Mouse (Mus musculus) ES-E14 (cell line): ENCODE data around the gene Gdf15. TPM values are rescaled to one million over a fixed set of nuclear protein-coding genes. Genes with fewer than 3 reads are reported as not detected.

Source experiments
- DNase-seq: peaks from one replicate; pipeline ENCODE4 v3.0.0-alpha.2; 2013; ENCODE audit warnings: low read depth, low spot score
- H3K27ac ChIP-seq: 2 replicates; pipeline ENCODE4 v1.5.1; 2012; ENCODE audit warnings: low read depth, mild to moderate bottlenecking, low read length, moderate library complexity, mixed read lengths; ENCODE audit not compliant: poor library complexity, insufficient read depth, severe bottlenecking
- H3K36me3 ChIP-seq: 2 replicates; pipeline ENCODE4 v1.6.1; 2012; ENCODE audit warnings: mild to moderate bottlenecking, low read length, moderate library complexity, mixed read lengths; ENCODE audit not compliant: control insufficient read depth, poor library complexity, insufficient read depth, severe bottlenecking
- H3K4me1 ChIP-seq, 2 experiments: fragments of 150-350 bp in 1 of 2; sonication (generic) in 1 of 2; 2 replicates each; pipeline ENCODE4 v1.6.1; 2012; ENCODE audit warnings: low read length in 2 of 2, mild to moderate bottlenecking in 1 of 2, mixed read lengths in 1 of 2; ENCODE audit not compliant: control insufficient read depth in 2 of 2, insufficient read depth in 2 of 2, poor library complexity in 1 of 2
- H3K4me3 ChIP-seq, 2 experiments: fragments of 150-350 bp in 1 of 2; sonication (generic) in 1 of 2; 2 replicates each; pipeline ENCODE4 v1.5.1; 2012; ENCODE audit warnings: low read length in 2 of 2, low read depth in 1 of 2, mild to moderate bottlenecking in 1 of 2, mixed read lengths in 1 of 2; ENCODE audit not compliant: insufficient read depth in 1 of 2, poor library complexity in 1 of 2, severe bottlenecking in 1 of 2
- H3K9ac ChIP-seq: 2 replicates; pipeline ENCODE4 v1.6.1; 2012; ENCODE audit warnings: low read depth, mild to moderate bottlenecking, low read length, mixed read lengths; ENCODE audit not compliant: poor library complexity, insufficient read depth, severe bottlenecking
- H3K9me3 ChIP-seq: fragments of 150-350 bp; sonication (generic); 2 replicates; pipeline ENCODE4 v1.6.1; 2012; ENCODE audit warnings: low read depth, mild to moderate bottlenecking, low read length; ENCODE audit not compliant: control insufficient read depth, insufficient read depth
- CHD2 ChIP-seq: IDR thresholded peaks from 2 replicates; pipeline ENCODE4 v1.6.1; 2014; ENCODE audit warnings: mild to moderate bottlenecking, low read depth, low read length, inconsistent platforms
- HCFC1 ChIP-seq: IDR thresholded peaks from 2 replicates; pipeline ENCODE4 v1.6.1; 2012; ENCODE audit warnings: low read length, inconsistent platforms, borderline replicate concordance; ENCODE audit not compliant: insufficient read depth
- MAFK ChIP-seq: IDR thresholded peaks from 2 replicates; pipeline ENCODE4 v1.6.1; 2014; ENCODE audit warnings: mild to moderate bottlenecking, low read depth, low read length, inconsistent platforms; ENCODE audit not compliant: insufficient read depth
- ZC3H11A ChIP-seq: IDR thresholded peaks from 2 replicates; pipeline ENCODE4 v1.6.1; 2012; ENCODE audit warnings: low read depth, mild to moderate bottlenecking, inconsistent platforms, low read length, borderline replicate concordance
- ZNF384 ChIP-seq: IDR thresholded peaks from 2 replicates; pipeline ENCODE4 v1.6.1; 2012; ENCODE audit warnings: low read depth, low read length, inconsistent platforms
- in situ Hi-C, 2 experiments: fragments of 600-800 bp; cut with MboI; formaldehyde crosslinking; loops; one replicate each; pipeline ENCODE4 v1.15.1; 2025; ENCODE audit warnings: low sequenced_read_pairs in 2 of 2, inconsistent platforms in 1 of 2; ENCODE audit not compliant: unreplicated experiment in 2 of 2
- total RNA-seq: library from RNA; depleted of rRNA; stranded (reverse); fragments of 300-350 nt; gene quantifications from 2 replicates; pipeline ENCODE4 v1.2.3, GENCODE M21; 2012

Gdf15 gene
- total RNA-seq, 1 experiment = 7.0 TPM

DNA sequence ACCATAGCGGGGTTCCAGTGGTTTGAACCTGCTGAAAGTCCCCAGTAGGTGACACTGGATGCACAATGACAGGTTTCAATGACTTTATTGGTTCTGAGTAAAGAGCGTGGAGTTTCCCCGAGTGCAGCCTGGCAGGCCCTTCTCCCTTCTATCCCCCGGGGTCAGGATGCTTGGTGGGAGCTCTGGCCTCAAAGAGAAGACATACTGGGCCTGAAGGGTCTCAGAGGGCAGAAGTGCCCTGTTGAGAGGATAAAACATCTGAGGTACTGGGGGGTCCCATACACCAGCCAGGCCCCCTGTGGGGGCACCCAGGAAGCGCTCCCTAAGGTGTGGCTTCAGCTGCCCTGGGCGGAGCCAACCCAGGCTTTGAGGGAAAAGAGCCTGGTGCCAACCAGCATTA, 14.1 kb upstream of the Gdf15 start:
- Histone ChIP-seq H3K9ac (no peak overlapping the region; the same call in 1 of the 2 replicates), H3K36me3 (peaks cover 7% of the 10 kb centered on the region; the same call in 1 of the 2 replicates), H3K4me3 (no peak overlapping the region), H3K4me1 (peaks cover 19 to 48% of the 10 kb centered on the region in 2 experiments), H3K9me3 (no peaks in the 10 kb centered on the region), H3K27ac (peak overlapping the region; percentile 83)
- in situ Hi-C loops = no loop called here
- no peak for TF ChIP-seq ZNF384
- no peak for TF ChIP-seq MAFK
- TF ChIP-seq CHD2 = no peak
- TF ChIP-seq ZC3H11A = no peak
- TF ChIP-seq HCFC1 = no peak
- no peak for DNase-seq

DNA sequence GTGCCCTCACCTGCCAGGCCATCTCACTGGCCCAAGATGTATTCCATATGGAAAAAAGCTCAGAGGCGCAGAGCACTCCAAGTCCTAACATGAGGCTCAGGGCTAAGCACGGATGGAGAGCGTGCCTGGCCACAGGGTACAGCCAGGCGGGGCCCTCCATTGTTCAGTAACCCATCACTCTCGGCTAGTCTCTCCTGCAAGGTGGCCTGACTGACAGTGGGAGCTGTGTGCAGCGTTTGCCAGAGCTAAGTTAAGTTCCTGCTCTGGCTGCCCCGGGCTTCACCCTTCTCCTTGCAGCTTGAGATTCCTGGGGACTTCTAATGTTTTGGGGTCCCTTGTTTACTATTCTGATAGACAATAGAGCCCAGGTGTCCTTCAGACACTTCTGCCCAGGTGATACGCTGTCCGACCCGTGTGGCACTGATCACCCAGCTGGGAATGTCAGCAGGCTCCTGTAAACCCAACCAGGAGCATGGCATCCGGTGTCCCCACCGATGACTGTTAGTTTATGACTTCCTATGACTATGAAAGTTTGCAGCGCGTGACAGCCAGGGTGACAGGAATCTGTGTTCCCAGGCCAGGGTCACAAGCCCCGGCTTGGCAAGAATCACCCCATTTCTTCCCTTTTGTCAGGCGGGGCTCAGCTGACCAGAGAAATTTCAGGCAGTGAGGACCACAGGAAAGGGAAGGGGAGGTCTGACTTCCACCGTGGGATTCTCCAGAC, 13.4 kb upstream of the Gdf15 start:
- TF ChIP-seq ZNF384 (no peak), CHD2 (no peak), ZC3H11A (no peak), HCFC1 (no peak), MAFK (no peak)
- in situ Hi-C loops = no loop called here
- peaks cover 19 to 45% of the 10 kb centered on the region in 2 experiments for H3K4me1 ChIP-seq
- no peak overlapping the region for H3K4me3 ChIP-seq
- H3K9me3 ChIP-seq = no peaks in the 10 kb centered on the region
- H3K9ac ChIP-seq = no peak overlapping the region; the same call in 1 of the 2 replicates
- H3K27ac ChIP-seq = no peak overlapping the region
- DNase-seq = no peak
- H3K36me3 ChIP-seq = peaks cover 5% of the 10 kb centered on the region; the same call in 1 of the 2 replicates

DNA sequence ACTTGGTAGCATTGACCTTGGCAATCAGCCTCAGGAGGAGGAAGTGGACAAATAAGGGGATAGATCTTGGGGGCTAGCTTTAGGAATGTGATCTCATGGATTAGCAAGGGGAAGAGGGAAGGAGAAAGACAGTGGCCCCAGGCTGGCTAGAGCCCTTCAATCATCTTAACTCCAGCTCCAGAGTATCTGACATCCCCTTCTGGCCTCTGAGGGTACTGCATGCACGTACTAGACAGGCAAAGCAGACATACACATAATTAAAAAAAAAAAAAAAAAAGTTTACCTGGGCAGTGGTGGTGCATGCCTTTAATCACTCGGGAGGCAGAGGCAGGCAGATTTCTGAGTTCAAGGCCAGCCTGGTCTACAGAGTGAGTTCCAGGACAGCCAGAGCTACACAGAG, 11.8 kb upstream of the Gdf15 start:
- no peak overlapping the region for H3K4me3 ChIP-seq
- in situ Hi-C loops = no loop called here
- H3K27ac ChIP-seq = no peak overlapping the region
- no peaks in the 10 kb centered on the region for H3K9me3 ChIP-seq
- no peaks in the 10 kb centered on the region for H3K36me3 ChIP-seq
- TF ChIP-seq HCFC1 = no peak
- TF ChIP-seq CHD2 = no peak
- no peak for TF ChIP-seq MAFK
- TF ChIP-seq ZNF384 = peak; percentile 86
- peak; percentile 84 for DNase-seq
- no peak overlapping the region for H3K9ac ChIP-seq
- peaks cover 17 to 41% of the 10 kb centered on the region in 2 experiments for H3K4me1 ChIP-seq

DNA sequence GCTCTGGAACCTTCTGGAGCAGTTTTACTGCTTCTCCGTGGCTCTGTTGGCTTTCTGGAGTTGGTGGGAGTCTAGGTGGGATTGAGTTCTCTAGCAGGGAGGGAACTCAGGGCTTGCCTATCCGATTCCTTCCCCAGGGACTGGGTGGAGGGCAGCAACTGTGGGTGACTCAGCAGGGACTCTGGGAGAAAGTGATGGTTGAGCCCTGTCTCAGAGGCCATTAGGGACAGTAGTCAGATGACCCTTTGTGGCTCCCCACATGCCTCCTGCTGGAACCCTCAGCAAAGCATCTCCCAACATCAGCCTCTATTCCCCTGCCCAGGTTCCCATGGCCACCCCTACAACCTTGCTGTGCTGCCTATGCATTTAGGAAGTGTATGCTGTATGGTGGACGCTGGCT, 10.8 kb upstream of the Gdf15 start:
- TF ChIP-seq ZC3H11A = no peak
- no peak for TF ChIP-seq CHD2
- TF ChIP-seq MAFK = no peak
- TF ChIP-seq HCFC1 = no peak
- no peak for TF ChIP-seq ZNF384
- no peak for DNase-seq
- Histone ChIP-seq H3K27ac (no peak overlapping the region), H3K4me3 (no peak overlapping the region), H3K36me3 (no peaks in the 10 kb centered on the region), H3K4me1 (peaks cover 20 to 39% of the 10 kb centered on the region in 2 experiments), H3K9me3 (no peaks in the 10 kb centered on the region), H3K9ac (no peak overlapping the region)
- in situ Hi-C loops = no loop called here

DNA sequence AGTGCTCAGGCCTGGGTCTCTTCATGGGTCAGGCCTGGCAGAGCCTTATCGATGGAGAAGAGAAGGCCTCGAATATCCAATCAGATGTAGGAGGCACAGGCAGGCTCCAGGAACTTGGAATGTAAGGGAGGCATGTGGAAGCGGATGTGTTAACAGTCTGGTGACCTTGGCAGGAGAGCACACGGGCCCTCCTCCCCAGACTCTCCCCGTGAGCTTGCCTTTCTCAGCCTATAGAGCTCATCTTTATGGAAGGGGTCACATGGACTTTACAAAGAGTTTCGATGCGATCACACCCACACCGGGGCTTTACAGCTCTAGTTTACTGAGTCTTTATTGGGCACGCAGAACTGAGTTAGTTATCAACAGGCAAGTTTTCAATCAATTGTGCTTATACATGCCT, 6.5 kb upstream of the Gdf15 start:
- in situ Hi-C loops = no loop called here

More for the DNA sequence above, 6.5 kb upstream of the Gdf15 start:
- Histone ChIP-seq H3K9ac (no peak overlapping the region), H3K4me1 (peaks cover 13 to 23% of the 10 kb centered on the region in 2 experiments), H3K27ac (no peak overlapping the region), H3K36me3 (no peaks in the 10 kb centered on the region), H3K4me3 (no peak overlapping the region), H3K9me3 (no peaks in the 10 kb centered on the region)
- TF ChIP-seq ZNF384 (no peak), HCFC1 (no peak), CHD2 (no peak), ZC3H11A (no peak), MAFK (no peak)
- no peak for DNase-seq
